Mouse (Mus musculus) megakaryocyte, embryonic 14.5 days (primary cell): ENCODE data around the gene Slc25a26. TPM values are rescaled to one million over a fixed set of nuclear protein-coding genes. Genes with fewer than 3 reads are reported as not detected.

Experiments
- H3K27me3 ChIP-seq: replicated peaks from 2 replicates; pipeline ENCODE3; 2012; ENCODE audit warnings: inconsistent platforms
- H3K36me3 ChIP-seq: replicated peaks from 2 replicates; pipeline ENCODE3; 2012; ENCODE audit warnings: low read length, inconsistent platforms, mixed read lengths
- H3K4me1 ChIP-seq: 2 replicates; pipeline ENCODE4 v1.6.1; 2012; ENCODE audit warnings: inconsistent platforms
- H3K4me3 ChIP-seq: replicated peaks from 2 replicates; pipeline ENCODE3; 2012; ENCODE audit warnings: moderate library complexity, mild to moderate bottlenecking, inconsistent platforms
- H3K9me3 ChIP-seq: 2 replicates; pipeline ENCODE4 v1.6.1; 2012; ENCODE audit warnings: inconsistent platforms
- FLI1 ChIP-seq: IDR thresholded peaks from 2 replicates; pipeline ENCODE4 v1.6.1; 2012; ENCODE audit warnings: low read length, inconsistent platforms, mixed read lengths
- GATA1 ChIP-seq: IDR thresholded peaks from 3 replicates; pipeline ENCODE4 v1.6.1; 2012; ENCODE audit warnings: mixed read lengths, low read length, inconsistent platforms, borderline replicate concordance
- polyA plus RNA-seq: library from polyadenylated mRNA; stranded (reverse); fragments of >175 nt; gene quantifications from 2 replicates; pipeline ENCODE4 v1.2.3, GENCODE M21; 2012; ENCODE audit warnings: low replicate concordance; ENCODE audit not compliant: insufficient read depth

Slc25a26 gene
- polyA plus RNA-seq, 1 experiment, result 1.8 TPM

GRCm38 (mm10) chr6:94618671-94619070, 118.5 kb downstream of the Slc25a26 start:
- TF ChIP-seq FLI1 (no peak), GATA1 (no peak)
- Histone ChIP-seq H3K9me3 (no peaks in the 10 kb centered on the region), H3K4me1 (no peaks in the 10 kb centered on the region; the same call in 1 of the 2 replicates), H3K4me3 (no peak overlapping the region), H3K27me3 (peaks cover 49% of the 10 kb centered on the region), H3K36me3 (no peaks in the 10 kb centered on the region)

DNA sequence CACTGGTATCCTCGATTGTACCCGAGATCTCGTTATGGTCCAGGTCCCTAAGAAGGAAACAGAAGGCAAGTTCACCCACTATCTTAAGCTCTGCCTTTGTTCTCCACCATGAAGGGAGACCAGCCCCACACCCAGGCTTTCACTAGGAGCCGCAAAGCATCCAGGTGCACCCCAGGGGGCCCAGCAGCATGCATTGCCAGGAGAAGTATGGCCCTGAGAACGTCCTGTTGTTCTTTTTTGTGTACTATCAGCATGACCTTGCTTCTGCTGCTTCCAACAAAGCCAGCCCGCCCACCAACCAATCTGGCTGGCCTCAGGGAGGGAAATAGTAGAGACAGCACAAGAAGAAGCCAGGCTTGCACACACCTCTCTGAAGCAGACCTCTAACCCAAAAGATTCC, 120.2 kb downstream of the Slc25a26 start:
- no peak for TF ChIP-seq GATA1
- no peak for TF ChIP-seq FLI1
- Histone ChIP-seq H3K4me3 (no peak overlapping the region), H3K36me3 (no peaks in the 10 kb centered on the region), H3K27me3 (peaks cover 59% of the 10 kb centered on the region), H3K9me3 (no peaks in the 10 kb centered on the region), H3K4me1 (no peaks in the 10 kb centered on the region)

DNA sequence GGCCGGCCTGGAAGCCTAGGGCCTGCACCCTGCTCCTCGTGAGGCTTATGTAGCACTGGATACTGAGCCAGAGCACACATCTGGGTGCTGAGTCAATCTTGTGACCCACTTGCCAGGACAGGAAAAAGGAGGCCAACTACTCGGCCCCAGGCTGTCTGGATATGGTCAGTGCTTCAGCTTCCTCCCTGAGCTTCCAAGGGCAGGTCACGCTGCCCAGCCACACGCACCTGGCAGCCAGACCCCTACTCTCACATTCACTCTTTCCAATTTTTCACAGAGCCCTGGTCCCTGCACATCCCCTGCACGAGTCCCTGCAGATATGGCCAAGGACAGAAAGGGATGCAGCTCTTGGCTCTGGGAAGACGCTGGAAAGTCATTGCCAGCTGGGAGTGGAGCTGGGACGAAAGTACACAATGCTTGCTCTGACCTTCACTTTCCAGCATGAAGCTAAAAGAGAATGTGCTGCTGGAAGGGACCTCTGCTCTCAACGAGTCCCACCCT, 120.7 kb downstream of the Slc25a26 start:
- no peak overlapping the region for H3K4me3 ChIP-seq
- no peaks in the 10 kb centered on the region for H3K36me3 ChIP-seq
- H3K27me3 ChIP-seq, result peaks cover 62% of the 10 kb centered on the region
- H3K4me1 ChIP-seq, result peaks cover under 1% of the 10 kb centered on the region; the same call in 1 of the 2 replicates
- H3K9me3 ChIP-seq, result no peaks in the 10 kb centered on the region
- TF ChIP-seq FLI1 (no peak), GATA1 (no peak)

DNA sequence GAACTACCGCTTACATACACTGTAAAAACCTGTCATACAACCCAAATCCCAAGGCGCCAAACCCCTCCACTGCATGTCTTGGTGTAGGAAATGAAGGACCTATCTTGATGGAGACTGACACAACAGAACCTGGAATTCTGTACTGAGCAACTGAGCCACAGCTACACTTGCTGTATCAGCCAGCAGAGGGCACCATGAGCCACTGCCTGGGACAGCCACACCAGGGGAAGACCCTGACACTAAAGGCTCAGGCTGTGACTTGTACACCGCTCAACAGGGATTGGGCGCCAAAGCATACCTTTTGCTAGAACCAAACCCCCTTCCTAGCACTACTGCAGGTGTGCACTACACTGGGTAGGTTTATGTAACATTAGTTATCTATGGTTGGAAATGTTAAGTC, 122.9 kb downstream of the Slc25a26 start:
- Histone ChIP-seq H3K4me3 (no peak overlapping the region), H3K9me3 (no peaks in the 10 kb centered on the region), H3K27me3 (peaks cover 63% of the 10 kb centered on the region), H3K36me3 (no peaks in the 10 kb centered on the region), H3K4me1 (peaks cover 7% of the 10 kb centered on the region; the same call in 1 of the 2 replicates)
- TF ChIP-seq FLI1 (no peak), GATA1 (no peak)

- Histone ChIP-seq H3K4me1 (peaks cover 7% of the 10 kb centered on the region; the same call in 1 of the 2 replicates), H3K9me3 (no peaks in the 10 kb centered on the region), H3K27me3 (peaks cover 63% of the 10 kb centered on the region), H3K36me3 (no peaks in the 10 kb centered on the region), H3K4me3 (no peak overlapping the region)
- TF ChIP-seq FLI1, result no peak
- no peak for TF ChIP-seq GATA1
Observed at GRCm38 (mm10) chr6:94624543-94624942, 124.4 kb downstream of the Slc25a26 start.

DNA sequence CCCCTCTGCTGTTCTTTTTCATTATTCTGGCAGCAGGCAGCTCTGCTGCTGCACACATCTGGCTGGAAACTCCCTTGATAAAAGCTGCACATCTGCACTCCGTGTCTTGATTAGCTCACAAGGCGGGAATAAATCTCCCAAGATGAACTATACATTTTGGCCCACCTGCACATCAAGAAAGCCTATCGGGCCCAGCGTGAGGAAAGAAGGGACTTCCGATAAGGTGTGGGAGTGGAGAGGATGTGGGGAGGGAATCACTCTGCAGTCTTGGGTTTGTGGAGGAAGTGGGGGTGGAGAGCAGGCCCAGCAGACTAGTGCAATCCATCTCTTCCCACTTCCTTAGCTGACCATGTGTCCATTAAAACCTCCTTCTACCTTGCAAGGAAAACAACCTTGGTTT, 125.8 kb downstream of the Slc25a26 start:
- Histone ChIP-seq H3K36me3 (no peaks in the 10 kb centered on the region), H3K4me3 (no peak overlapping the region), H3K27me3 (peaks cover 62% of the 10 kb centered on the region), H3K9me3 (no peaks in the 10 kb centered on the region), H3K4me1 (peaks cover 7% of the 10 kb centered on the region; the same call in 1 of the 2 replicates)
- TF ChIP-seq GATA1, result no peak
- TF ChIP-seq FLI1, result no peak

DNA sequence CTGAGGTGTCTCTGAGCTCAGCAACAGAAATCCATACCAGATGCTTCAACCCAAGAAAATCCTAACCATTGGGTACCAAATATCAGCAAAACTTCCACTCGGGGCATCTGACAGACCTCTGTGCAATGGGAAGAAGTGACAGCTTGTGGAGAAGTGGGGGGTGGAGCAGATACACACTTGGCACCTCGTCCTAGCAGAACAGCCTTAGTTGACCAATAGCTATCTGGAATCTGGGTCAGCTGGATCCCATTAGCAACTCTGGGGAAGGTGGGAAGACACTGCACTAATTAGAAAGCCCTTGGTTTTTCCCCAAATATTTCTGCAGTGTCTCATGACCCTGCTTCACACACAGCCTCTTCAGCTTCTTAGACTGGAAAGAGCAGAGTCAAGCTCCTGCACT, 126.7 kb downstream of the Slc25a26 start:
- H3K4me1 ChIP-seq, result peaks cover 7% of the 10 kb centered on the region; the same call in 1 of the 2 replicates
- no peaks in the 10 kb centered on the region for H3K9me3 ChIP-seq
- TF ChIP-seq FLI1 (no peak), GATA1 (no peak)
- H3K27me3 ChIP-seq, result peaks cover 58% of the 10 kb centered on the region
- H3K4me3 ChIP-seq, result no peak overlapping the region
- H3K36me3 ChIP-seq, result no peaks in the 10 kb centered on the region

GRCm38 (mm10) chr6:94627714-94628595, 127.8 kb downstream of the Slc25a26 start:
- H3K4me1 ChIP-seq, result peaks cover 7% of the 10 kb centered on the region; the same call in 1 of the 2 replicates
- peaks cover 54% of the 10 kb centered on the region for H3K27me3 ChIP-seq
- TF ChIP-seq FLI1, result no peak
- TF ChIP-seq GATA1, result no peak
- no peaks in the 10 kb centered on the region for H3K36me3 ChIP-seq
- H3K4me3 ChIP-seq, result no peak overlapping the region
- no peaks in the 10 kb centered on the region for H3K9me3 ChIP-seq

- H3K4me1 ChIP-seq, result peaks cover 7% of the 10 kb centered on the region; the same call in 1 of the 2 replicates
- no peak overlapping the region for H3K4me3 ChIP-seq
- TF ChIP-seq FLI1 (no peak), GATA1 (no peak)
- H3K36me3 ChIP-seq, result no peaks in the 10 kb centered on the region
- H3K9me3 ChIP-seq, result no peaks in the 10 kb centered on the region
- peaks cover 50% of the 10 kb centered on the region for H3K27me3 ChIP-seq
Observed at GRCm38 (mm10) chr6:94628787-94629186, 128.7 kb downstream of the Slc25a26 start.

DNA sequence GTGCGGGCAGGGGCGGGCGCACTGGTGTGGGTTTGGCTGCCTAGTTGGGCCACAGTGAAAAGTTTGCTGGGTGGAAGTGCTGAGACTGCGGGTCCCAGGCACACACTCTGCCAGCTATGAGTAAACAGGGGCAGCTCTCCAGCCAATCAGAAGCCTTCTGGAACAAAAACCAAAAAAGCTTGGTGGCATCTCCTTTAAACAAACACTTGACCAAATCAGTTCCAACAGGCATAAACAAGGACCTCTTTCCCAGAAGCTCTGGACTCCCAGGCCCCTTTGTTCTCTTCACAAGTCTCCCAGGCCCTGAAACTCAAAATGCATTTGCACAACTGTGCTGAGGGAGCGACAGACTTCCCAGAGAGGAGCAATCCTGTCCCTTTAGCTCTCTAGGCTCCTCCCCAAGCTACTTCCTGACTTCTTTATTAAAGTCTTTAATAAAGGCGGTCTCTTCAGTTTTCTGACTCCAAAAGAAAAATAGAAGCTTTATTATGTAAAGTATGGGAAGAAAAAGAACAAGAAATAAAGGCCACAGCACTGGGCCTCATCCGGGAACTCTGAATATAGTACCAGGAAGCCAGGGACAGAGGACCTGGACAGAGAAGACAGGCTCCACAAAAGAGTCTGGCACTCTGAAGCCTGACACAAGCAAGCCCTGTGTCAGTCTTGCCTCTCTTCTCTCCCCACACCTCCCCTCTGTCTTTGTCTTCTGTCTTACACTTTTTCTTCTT, 131.1 kb downstream of the Slc25a26 start:
- H3K4me3 ChIP-seq, result no peak overlapping the region
- H3K4me1 ChIP-seq, result peaks cover 3% of the 10 kb centered on the region; the same call in 1 of the 2 replicates
- TF ChIP-seq FLI1 (no peak), GATA1 (no peak)
- H3K27me3 ChIP-seq, result peaks cover 43% of the 10 kb centered on the region
- H3K9me3 ChIP-seq, result no peaks in the 10 kb centered on the region
- no peaks in the 10 kb centered on the region for H3K36me3 ChIP-seq
